Mouse (Mus musculus) heart, postnatal 10 days (tissue): ENCODE measurements around the gene Ccnjl. TPM values are rescaled to one million over a fixed set of nuclear protein-coding genes. Genes with fewer than 3 reads are reported as not detected.
A peak's percentile ranks its signal among the peaks of the same experiment; 100 is the strongest.

ENCODE experiments used
- DNase-seq, 2 experiments: peaks; one replicate each; pipeline ENCODE4 v3.0.0; 2021
- intact Hi-C: fragments of 180-260 bp; cut with DNase I; formaldehyde crosslinking; loops from one replicate; pipeline ENCODE4 v1.15.1; 2025
- total RNA-seq, 2 experiments: library from RNA; stranded (reverse); gene quantifications; 2 replicates each; pipeline ENCODE4 v1.2.3; 2021

The Ccnjl gene
- total RNA-seq, 2 experiments from 2014 or later = 10.2 to 11.3 TPM

GRCm38 (mm10) chr11:43518821-43519220, 9.8 kb upstream of the Ccnjl start:
- no peak for DNase-seq
- intact Hi-C loops = no loop called here

DNA sequence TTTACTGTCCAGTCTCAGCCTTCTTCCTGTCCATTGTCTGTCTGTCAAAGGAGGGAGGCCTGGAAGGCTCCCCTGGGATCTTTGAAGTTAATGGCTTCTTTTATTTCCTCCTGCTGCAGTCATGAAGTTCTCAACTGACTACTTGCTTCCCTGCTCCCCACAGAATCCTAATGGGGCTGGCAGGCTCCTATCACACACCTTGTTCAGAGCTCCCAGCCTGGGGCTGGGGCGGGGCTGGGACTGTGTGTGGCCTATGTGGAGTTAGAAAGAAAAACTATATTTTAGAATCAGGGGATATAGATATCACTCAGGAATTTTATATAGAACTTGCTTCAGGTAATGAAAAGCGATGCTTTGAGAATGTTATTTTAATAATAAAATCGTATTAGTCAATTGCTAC, 8.1 kb upstream of the Ccnjl start:
- DNase-seq = no peak
- intact Hi-C loops = loop anchor here (10.0 kb wide), 1 partner anchor 224 kb away; the partner anchor contains the start of gene Ttc1

GRCm38 (mm10) chr11:43528078-43528682, 404 bp upstream of the Ccnjl start:
- no peak for DNase-seq

GRCm38 (mm10) chr11:43530043-43530442, 1.5 kb downstream of the Ccnjl start:
- intact Hi-C loops = no loop called here
- peak in 1 of 2 experiments; percentile 21 for DNase-seq

More at GRCm38 (mm10) chr11:43528078-43528682, 404 bp upstream of the Ccnjl start:
- intact Hi-C loops = loop anchor here (2.0 to 10.0 kb wide), 5 partner anchors 21 to 217 kb away; partner anchors contain the start of genes 4933415A04Rik and Ttc1

- intact Hi-C loops = no loop called here
Observed at GRCm38 (mm10) chr11:43531619-43532018, 3.0 kb downstream of the Ccnjl start.

DNA sequence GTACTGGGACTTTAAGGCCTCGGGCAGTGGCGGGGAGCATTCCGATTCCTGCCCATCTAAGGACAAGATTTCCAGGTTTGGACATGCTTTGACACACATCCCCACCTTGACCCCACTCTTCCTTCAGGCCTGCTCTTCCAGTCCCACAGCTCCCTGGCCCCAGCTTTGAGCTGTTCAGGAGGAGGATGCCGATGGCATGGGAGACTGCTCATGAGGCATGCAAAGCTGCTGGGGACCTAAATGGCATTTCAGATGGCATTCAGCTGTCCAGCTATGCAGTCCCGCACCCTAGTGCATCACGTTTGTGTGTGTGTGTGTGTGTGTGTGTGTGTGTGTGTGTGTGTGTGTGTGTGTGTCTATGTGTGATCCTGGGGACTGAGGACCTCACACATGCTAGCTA, 8.5 kb downstream of the Ccnjl start:
- intact Hi-C loops = no loop called here
- DNase-seq = no peak

More at GRCm38 (mm10) chr11:43531619-43532018, 3.0 kb downstream of the Ccnjl start:
- peak in 1 of 2 experiments; percentile 21 for DNase-seq

- intact Hi-C loops = no loop called here
Observed at GRCm38 (mm10) chr11:43539863-43540262, 11.3 kb downstream of the Ccnjl start.

DNA sequence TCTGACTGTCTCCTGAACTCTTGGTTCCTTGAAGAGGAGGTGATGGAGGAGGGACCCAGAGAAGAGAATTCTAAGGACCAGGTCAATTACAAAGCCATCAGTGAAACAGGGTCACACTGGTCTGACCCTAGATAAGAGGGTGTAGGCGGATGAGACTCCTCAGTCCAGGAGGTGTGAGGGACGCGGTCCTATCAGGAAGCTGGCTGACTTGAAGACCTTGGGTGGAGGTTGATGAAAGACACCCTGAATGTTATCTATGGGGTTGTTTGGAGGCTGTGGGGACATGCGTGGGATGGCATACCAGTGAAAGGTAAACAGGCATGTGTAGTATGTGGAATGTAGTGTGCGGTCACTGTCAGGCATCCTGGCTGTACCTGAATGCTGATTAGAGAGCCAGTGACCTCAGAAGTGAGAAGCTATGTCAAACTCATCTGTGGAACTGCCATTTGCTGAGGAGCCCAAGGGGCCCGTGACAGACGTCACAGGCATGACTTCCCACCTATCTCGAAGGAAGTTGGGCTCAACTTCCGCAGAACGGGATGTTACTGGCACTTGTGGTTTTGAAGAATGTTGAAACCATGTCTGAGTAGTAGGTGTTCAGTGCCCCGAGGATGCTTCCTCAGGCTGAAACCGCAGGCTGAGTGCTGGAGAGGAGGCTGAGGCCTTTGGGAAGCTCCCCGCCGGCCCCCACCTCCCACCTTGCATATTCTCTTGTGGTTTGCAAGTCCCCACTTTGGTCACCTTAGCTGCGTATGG, 15.3 kb downstream of the Ccnjl start:
- DNase-seq = no peak
- intact Hi-C loops = no loop called here

More at GRCm38 (mm10) chr11:43539863-43540262, 11.3 kb downstream of the Ccnjl start:
- DNase-seq = no peak

DNA sequence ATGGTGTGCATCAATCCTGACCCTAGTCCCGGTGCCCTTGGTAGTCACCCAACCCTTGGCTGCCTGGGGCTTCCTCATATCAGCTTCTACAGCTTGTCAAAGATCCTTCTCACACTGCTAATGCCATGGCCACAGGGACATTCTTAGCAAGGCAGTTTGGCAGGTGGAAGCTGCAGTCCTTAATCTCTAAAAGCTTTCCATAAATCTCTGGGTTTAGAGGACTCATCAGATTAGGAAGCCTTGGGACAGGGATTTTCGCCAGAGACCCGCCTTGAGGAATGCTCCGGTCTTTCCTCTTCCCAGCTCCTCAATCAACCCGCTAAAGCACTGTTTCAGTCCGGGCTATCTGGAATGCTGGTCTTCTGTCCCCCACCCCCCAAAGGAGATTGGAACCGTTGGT, 16.2 kb downstream of the Ccnjl start:
- intact Hi-C loops = no loop called here
- no peak for DNase-seq

GRCm38 (mm10) chr11:43545873-43546475, 17.4 kb downstream of the Ccnjl start:
- DNase-seq = no peak
- intact Hi-C loops = no loop called here

- intact Hi-C loops = no loop called here
- DNase-seq = no peak
Observed at GRCm38 (mm10) chr11:43546678-43547077, 18.1 kb downstream of the Ccnjl start.

DNA sequence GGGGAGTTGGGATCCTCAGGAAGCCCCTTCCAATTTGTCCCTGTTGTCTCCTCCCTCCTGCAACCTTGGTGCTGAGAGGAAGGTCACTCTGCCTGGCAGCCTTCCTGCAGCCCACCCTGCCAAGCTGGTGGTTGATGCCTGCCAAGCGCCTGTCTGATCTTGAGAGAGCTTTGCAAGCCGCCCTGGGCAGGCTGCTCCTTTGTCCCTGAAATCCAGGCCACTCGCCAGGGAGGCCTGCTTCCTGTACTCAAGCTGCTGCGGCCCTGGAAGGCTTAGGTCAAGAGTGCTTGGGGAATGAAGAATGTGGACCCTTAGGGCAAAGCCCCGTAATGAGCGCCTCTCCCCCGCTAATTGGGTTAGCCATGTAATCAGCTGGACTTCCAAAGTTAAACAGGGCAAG, 19.6 kb downstream of the Ccnjl start:
- intact Hi-C loops = loop anchor here (2.0 kb wide), 2 partner anchors 19 to 21 kb away; partner anchors contain the start of gene Ccnjl
- peak; percentile 90 to 92 for DNase-seq

GRCm38 (mm10) chr11:43548657-43549435, 20.3 kb downstream of the Ccnjl start:
- peak in 1 of 2 experiments; percentile 30 for DNase-seq
- intact Hi-C loops = loop anchor here (2.0 kb wide), 2 partner anchors 20 kb away; partner anchors contain the start of gene Ccnjl

DNA sequence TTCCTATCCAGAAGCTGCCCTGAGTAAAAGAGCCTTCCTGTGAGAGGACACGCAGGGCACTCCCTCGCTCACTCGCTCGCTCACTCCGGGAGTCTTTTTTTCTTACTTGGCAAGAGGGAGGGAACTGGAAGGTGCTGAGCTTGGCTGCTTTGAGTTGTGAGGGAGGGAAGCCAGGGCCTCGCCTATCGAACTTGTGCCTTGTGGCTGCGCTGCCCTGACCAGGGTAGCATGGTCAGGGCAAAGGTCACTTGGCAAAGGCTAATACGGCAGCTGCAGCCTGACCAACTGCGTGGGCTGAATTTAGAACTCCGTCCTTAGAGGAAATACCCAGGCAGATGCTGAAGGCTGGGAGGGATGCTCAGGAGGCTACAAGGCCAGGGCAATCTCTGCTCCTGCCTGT, 21.1 kb downstream of the Ccnjl start:
- intact Hi-C loops = loop anchor here (2.0 kb wide), 2 partner anchors 19 to 21 kb away; partner anchors contain the start of gene Ccnjl
- DNase-seq = peak; percentile 63

GRCm38 (mm10) chr11:43551756-43552155, 23.2 kb downstream of the Ccnjl start:
- no peak for DNase-seq
- intact Hi-C loops = no loop called here

DNA sequence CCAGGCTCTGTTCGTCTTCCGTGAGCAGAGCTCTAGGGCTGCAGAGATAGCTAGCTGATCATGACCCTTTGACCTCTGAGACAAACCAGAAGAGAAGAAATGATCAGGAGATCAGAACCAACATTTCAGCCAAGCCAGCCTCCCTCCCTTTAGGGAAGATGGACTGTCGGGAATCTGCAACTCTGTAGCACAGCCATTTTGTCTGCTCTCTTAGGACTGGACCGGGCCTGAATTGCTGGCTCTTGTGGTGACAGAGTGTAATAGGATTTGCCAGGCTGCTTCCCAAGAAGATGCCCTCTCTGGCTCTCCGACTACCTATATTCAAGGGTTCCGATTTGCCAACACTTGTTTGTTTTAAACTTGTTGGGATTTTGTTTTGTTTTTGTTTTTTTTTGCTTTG, 24.1 kb downstream of the Ccnjl start:
- DNase-seq = no peak
- intact Hi-C loops = no loop called here

DNA sequence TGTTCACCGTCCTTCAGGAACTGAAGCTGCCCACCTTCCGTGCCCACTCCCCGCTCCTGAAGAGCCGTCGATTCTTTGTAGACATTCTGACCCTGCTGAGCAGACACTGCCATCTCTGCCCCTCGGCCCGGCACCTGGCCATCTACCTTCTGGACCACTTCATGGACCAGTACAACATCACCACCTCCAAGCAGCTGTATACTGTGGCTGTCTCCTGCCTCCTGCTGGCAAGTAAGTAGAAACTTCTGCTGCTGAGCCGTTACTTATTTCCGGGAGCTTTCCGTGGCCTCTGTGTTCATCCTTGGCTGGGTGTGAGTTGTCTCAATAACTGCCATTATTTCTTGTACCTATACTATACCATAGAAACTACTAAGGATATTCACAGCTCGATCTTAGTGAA, 28.0 kb downstream of the Ccnjl start:
- intact Hi-C loops = no loop called here
- no peak for DNase-seq

GRCm38 (mm10) chr11:43559515-43560292, 31.1 kb downstream of the Ccnjl start:
- intact Hi-C loops = no loop called here
- no peak for DNase-seq

- no peak for DNase-seq
- intact Hi-C loops = no loop called here
Observed at GRCm38 (mm10) chr11:43563654-43564244, 35.2 kb downstream of the Ccnjl start.
